Mouse (Mus musculus) thymus, adult 2 months (tissue): ENCODE results near the gene Gm28048. TPM values are rescaled to one million over a fixed set of nuclear protein-coding genes. Genes with fewer than 3 reads are reported as not detected.

Source experiments
- DNase-seq: peaks from one replicate; pipeline ENCODE4 v3.0.0; 2021
- H3K27ac ChIP-seq: fragments of 200-500 bp; 2 replicates; pipeline ENCODE4 v1.5.1; 2012; ENCODE audit warnings: low read length, control low read depth; ENCODE audit not compliant: control insufficient read depth, insufficient read depth
- H3K27me3 ChIP-seq: fragments of 200-500 bp; 2 replicates; pipeline ENCODE4 v1.6.1; 2012; ENCODE audit warnings: mild to moderate bottlenecking, low read length, moderate library complexity, mixed read lengths; ENCODE audit not compliant: control insufficient read depth, insufficient read depth
- H3K36me3 ChIP-seq: fragments of 200-500 bp; 2 replicates; pipeline ENCODE4 v1.6.1; 2012; ENCODE audit warnings: mild to moderate bottlenecking, low read length, moderate library complexity; ENCODE audit not compliant: control insufficient read depth, insufficient read depth
- H3K4me1 ChIP-seq: fragments of 200-500 bp; replicated peaks from 2 replicates; pipeline ENCODE4 v1.6.1; 2012; ENCODE audit warnings: low read length; ENCODE audit not compliant: control insufficient read depth, insufficient read depth
- H3K4me3 ChIP-seq: fragments of 200-500 bp; 2 replicates; pipeline ENCODE4 v1.5.1; 2012; ENCODE audit warnings: mild to moderate bottlenecking, low read length, control low read depth, moderate library complexity; ENCODE audit not compliant: control insufficient read depth, insufficient read depth
- CTCF ChIP-seq: fragments of 200-500 bp; IDR thresholded peaks from 2 replicates; pipeline ENCODE4 v1.5.1; 2012; ENCODE audit warnings: mild to moderate bottlenecking, control low read depth, low read length, moderate library complexity, borderline replicate concordance; ENCODE audit not compliant: control insufficient read depth, poor library complexity, insufficient read depth; ENCODE audit errors: extremely low read depth
- POLR2A ChIP-seq: fragments of 200-500 bp; IDR thresholded peaks from 2 replicates; pipeline ENCODE4 v1.6.1; 2012; ENCODE audit warnings: mild to moderate bottlenecking, low read length, control low read depth, moderate library complexity; ENCODE audit not compliant: control insufficient read depth, poor library complexity, insufficient read depth; ENCODE audit errors: extremely low read depth
- WGBS: fragments of 180-500 bp; shearing (Covaris S2); methylation state at CpG from one replicate; pipeline ENCODE4 v1.1.7; 2018; 5-methylcytosine and 5-hydroxymethylcytosine counted together
- polyA plus RNA-seq: library from polyadenylated mRNA; depleted of rRNA; stranded (reverse); fragments of >200 nt; gene quantifications from 2 replicates; pipeline ENCODE4 v1.2.3, GENCODE M21; 2012

Gene Gm28048
- polyA plus RNA-seq, 1 experiment = not detected

DNA sequence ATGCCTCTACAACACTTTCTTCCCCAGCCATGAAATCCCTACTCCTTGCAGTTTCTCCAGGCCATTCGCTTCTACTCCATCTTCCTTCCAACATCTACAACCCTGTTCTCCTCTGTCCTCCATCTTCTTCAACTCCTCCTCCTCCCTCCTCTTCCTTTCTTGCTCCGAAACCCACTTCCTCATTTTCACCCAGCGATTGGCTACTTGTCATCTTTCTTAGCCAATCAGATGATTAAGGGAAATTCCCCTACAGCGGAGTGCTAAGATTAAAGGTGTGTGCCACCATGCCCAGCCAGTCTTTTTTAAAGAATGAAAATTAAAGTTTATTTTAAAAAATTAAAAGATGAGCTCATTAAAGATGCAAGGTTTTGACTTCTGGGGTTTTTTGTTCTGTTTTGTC lies 36.1 kb upstream of the Gm28048 start:
- H3K27me3 ChIP-seq = no peaks in the 10 kb centered on the region

DNA sequence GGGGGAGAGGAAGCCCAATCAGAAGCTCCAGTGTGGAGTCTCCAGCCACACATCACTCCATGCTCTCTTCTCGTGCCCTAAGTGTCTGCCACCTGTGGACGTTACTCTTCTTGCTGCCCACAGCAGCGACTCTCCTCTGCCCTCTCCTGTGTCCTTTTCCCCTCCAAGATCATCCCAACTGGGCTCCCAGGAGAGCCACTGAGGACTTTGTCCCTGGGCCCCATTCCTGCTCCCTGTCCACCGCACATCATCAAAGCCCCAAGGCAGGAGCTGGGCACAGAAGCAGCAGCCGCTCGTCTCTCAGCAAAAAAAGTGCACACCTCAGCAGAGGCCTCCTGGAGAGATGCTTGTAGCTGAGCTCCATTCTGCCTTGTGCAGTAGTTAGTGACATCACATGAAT lies 33.1 kb upstream of the Gm28048 start:
- Histone ChIP-seq H3K27ac (no peak overlapping the region), H3K36me3 (no peaks in the 10 kb centered on the region), H3K4me1 (no peaks in the 10 kb centered on the region), H3K4me3 (no peak overlapping the region), H3K27me3 (no peaks in the 10 kb centered on the region)
- WGBS = 87% methylated on average over 6 of the region's 6 CpGs
- no peak for DNase-seq
- TF ChIP-seq CTCF (no peak), POLR2A (no peak)

More for the DNA sequence above, 36.1 kb upstream of the Gm28048 start:
- Histone ChIP-seq H3K4me1 (no peaks in the 10 kb centered on the region), H3K36me3 (no peaks in the 10 kb centered on the region), H3K4me3 (no peak overlapping the region), H3K27ac (no peak overlapping the region)
- 79% methylated on average over 4 of the region's 4 CpGs for WGBS
- DNase-seq = no peak
- no peak for TF ChIP-seq CTCF
- no peak for TF ChIP-seq POLR2A

DNA sequence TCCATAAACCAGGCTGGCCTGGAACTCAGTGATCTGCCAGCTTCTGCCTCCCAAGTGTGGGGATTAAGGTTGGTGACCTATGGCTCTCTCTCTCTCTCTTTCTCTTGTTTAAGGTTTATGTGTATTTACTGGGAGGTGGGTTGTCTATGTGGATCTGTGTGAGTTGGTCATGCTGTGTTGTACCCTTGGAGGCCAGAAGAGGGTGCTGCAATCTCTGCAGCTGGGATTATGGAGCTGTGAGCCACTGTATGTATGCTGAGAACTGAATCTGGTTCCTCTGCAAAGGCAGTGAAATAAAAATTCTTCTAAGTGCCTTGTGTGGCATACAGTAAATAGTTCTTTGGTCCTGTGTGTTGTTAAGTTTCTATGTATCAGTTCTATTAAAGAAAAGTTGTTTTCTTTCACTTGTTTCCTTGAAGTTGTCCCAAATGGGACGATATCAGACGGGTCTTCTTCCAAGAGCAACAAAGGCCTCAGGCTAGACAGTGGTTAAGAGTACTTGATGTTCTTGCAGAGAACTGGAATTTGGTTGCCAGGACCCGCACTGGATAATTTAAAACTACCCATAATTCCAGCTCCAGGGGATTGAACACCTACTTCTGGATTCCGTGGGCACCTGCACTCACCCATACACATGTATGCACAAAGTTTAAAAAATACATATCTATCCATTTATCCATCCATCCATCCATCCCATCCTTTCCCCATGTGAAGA lies 31.8 kb upstream of the Gm28048 start:
- peak; percentile 9 for DNase-seq
- TF ChIP-seq CTCF = no peak
- TF ChIP-seq POLR2A = no peak
- H3K27ac ChIP-seq = no peak overlapping the region
- WGBS = 96% methylated on average over 4 of the region's 4 CpGs
- no peaks in the 10 kb centered on the region for H3K4me1 ChIP-seq
- H3K4me3 ChIP-seq = no peak overlapping the region
- no peaks in the 10 kb centered on the region for H3K36me3 ChIP-seq
- H3K27me3 ChIP-seq = no peaks in the 10 kb centered on the region

DNA sequence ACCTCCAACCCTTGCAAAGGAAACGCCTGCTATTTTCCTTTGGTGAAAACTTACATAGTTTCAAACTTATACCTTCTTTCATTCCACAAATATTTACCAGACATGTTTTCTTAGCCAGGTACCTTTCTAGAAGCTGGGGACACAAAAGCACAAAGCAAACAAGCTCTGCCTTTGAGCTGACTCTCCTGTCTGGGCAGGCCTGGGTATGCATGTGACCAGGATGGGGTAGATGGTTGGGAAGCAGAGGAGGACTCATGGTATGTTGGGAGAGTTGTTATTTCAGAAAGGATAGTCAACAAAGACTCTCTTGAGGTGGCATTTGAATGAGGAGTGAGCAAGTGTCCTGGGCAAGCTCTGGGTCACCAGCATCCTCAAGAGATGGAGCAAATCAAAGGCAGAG lies 31.2 kb upstream of the Gm28048 start:
- H3K27me3 ChIP-seq = no peaks in the 10 kb centered on the region
- no peak overlapping the region for H3K4me3 ChIP-seq
- TF ChIP-seq CTCF = no peak
- TF ChIP-seq POLR2A = no peak
- H3K4me1 ChIP-seq = peaks cover 3% of the 10 kb centered on the region
- WGBS = 96% methylated on average over 1 of the region's 1 CpGs
- H3K36me3 ChIP-seq = no peaks in the 10 kb centered on the region
- no peak overlapping the region for H3K27ac ChIP-seq
- no peak for DNase-seq

- peaks cover 8% of the 10 kb centered on the region for H3K36me3 ChIP-seq
- no peak overlapping the region for H3K27ac ChIP-seq
- peaks cover 7% of the 10 kb centered on the region for H3K4me1 ChIP-seq
- no peak overlapping the region for H3K4me3 ChIP-seq
- no peaks in the 10 kb centered on the region for H3K27me3 ChIP-seq
- 44% methylated on average over 4 of the region's 4 CpGs for WGBS
- TF ChIP-seq POLR2A = no peak
- no peak for TF ChIP-seq CTCF
- no peak for DNase-seq
Measured at GRCm38 (mm10) chr11:23008824-23009200, 26.9 kb upstream of the Gm28048 start.

DNA sequence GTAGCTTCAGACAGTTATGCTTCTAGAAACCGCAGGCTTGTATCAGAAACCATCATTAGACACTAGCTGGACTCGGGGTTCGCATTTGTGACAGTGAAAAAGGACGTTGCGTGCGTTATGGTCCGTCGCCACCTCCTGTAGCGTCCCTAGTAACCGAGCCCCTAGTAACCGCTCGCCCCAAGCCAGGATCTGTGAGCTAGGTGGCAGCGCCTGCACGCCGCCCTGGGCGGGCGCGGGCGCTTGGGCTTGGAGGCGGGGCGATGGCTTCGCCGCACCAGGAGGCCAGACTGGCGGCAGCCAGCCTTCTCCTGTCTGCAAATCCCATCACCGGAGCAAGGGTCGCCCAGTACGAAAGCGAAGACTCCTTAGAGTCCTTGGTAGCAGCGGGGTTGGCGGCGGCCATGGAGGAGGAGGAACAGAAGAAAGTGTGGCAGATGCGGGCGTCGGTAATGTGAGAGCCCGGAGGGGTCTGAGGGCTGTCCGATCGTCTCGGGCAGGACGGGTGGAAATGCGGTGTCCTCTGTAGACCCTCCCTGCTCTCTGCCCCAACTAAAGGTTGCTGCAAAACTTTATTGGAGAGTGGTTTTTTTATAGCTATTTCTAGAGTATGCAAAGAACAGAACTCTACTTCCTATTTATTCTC lies 26.4 kb upstream of the Gm28048 start:
- peak; percentile 69 for DNase-seq
- H3K4me3 ChIP-seq = peak overlapping the region; percentile 68
- H3K4me1 ChIP-seq = peaks cover 7% of the 10 kb centered on the region
- peaks cover 13% of the 10 kb centered on the region for H3K36me3 ChIP-seq
- TF ChIP-seq POLR2A = no peak
- 0 out of 2 replicates have a peak, but pooled peaks have one; percentile 35 for TF ChIP-seq CTCF
- H3K27ac ChIP-seq = no peak overlapping the region
- H3K27me3 ChIP-seq = no peaks in the 10 kb centered on the region
- under 1% methylated on average over 40 of the region's 40 CpGs for WGBS
